Mouse (Mus musculus) heart, postnatal 0 days (tissue): ENCODE measurements around the gene Tmem201. TPM values are rescaled to one million over a fixed set of nuclear protein-coding genes. Genes with fewer than 3 reads are reported as not detected.

Experiments
- ATAC-seq: fragments of 200-750 bp; cut with Nextera tagmentation; 2 replicates; pipeline ENCODE4 v1.8.0; 2017; ENCODE audit warnings: low read depth, moderate number of reproducible peaks, moderate library complexity; ENCODE audit not compliant: insufficient read depth
- DNase-seq: peaks from one replicate; pipeline ENCODE4 v3.0.0-alpha.2; 2016; ENCODE audit warnings: low spot score
- H3K27ac ChIP-seq: fragments of 300-500 bp; sonication (generic); 2 replicates; pipeline ENCODE4 v1.5.1; 2014; ENCODE audit warnings: low read depth, mild to moderate bottlenecking
- H3K27me3 ChIP-seq: fragments of 300-500 bp; sonication (generic); 2 replicates; pipeline ENCODE4 v1.6.1; 2014; ENCODE audit warnings: low read length, mixed read lengths; ENCODE audit not compliant: control insufficient read depth, insufficient read depth
- H3K36me3 ChIP-seq: fragments of 300-500 bp; sonication (generic); replicated peaks from 2 replicates; pipeline ENCODE4 v1.6.1; 2014; ENCODE audit warnings: low read length, mixed read lengths; ENCODE audit not compliant: control insufficient read depth, insufficient read depth
- H3K4me1 ChIP-seq: fragments of 300-500 bp; sonication (generic); 2 replicates; pipeline ENCODE4 v1.6.1; 2014; ENCODE audit warnings: antibody characterized with exemption; ENCODE audit not compliant: control insufficient read depth, insufficient read depth
- H3K4me2 ChIP-seq: fragments of 300-500 bp; sonication (generic); 2 replicates; pipeline ENCODE4 v1.6.1; 2014; ENCODE audit warnings: low read depth, mild to moderate bottlenecking, low read length, moderate library complexity
- H3K4me3 ChIP-seq: fragments of 300-500 bp; sonication (generic); 2 replicates; pipeline ENCODE4 v1.5.1; 2014; ENCODE audit warnings: low read depth, low read length
- H3K9ac ChIP-seq: fragments of 300-500 bp; sonication (generic); replicated peaks from 2 replicates; pipeline ENCODE4 v1.6.1; 2014; ENCODE audit warnings: low read depth, low read length, mixed read lengths
- H3K9me3 ChIP-seq: fragments of 300-500 bp; sonication (generic); replicated peaks from 2 replicates; pipeline ENCODE4 v1.6.1; 2016; ENCODE audit warnings: low read length; ENCODE audit not compliant: control insufficient read depth
- CTCF ChIP-seq: IDR thresholded peaks from 2 replicates; pipeline ENCODE4 v1.5.1; 2016; ENCODE audit warnings: antibody characterized with exemption, control low read depth, low read depth
- EP300 ChIP-seq: IDR thresholded peaks from 2 replicates; pipeline ENCODE4 v1.6.1; 2016; ENCODE audit warnings: antibody characterized with exemption, low read depth
- WGBS: fragments of 180-500 bp; shearing (Covaris S2); extraction: QIAGEN DNeasy Blood & Tissue Kit; methylation state at CpG from one replicate; pipeline ENCODE4 v1.1.7; 2014; 5-methylcytosine and 5-hydroxymethylcytosine counted together
- polyA plus RNA-seq: library from polyadenylated mRNA; unstranded; fragments of >200 nt; fragmentation: Nextera tagmentation; extraction: Ambion mirVana; gene quantifications from 2 replicates; pipeline ENCODE4 v1.2.1, GENCODE M21; 2015
- total RNA-seq: library from RNA; depleted of rRNA; stranded (reverse); fragments of >200 nt; gene quantifications from 2 replicates; pipeline ENCODE4 v1.2.3, GENCODE M21; 2014; ENCODE audit warnings: low replicate concordance

Gene Tmem201
- total and polyA plus RNA-seq, 2 experiments from 2014 or later: 43.0 to 64.7 TPM

- H3K4me3 ChIP-seq: no peak overlapping the region
- H3K27ac ChIP-seq: no peak overlapping the region
- no peaks in the 10 kb centered on the region for H3K9me3 ChIP-seq
- TF ChIP-seq CTCF: no peak
- TF ChIP-seq EP300: no peak
- no peak overlapping the region for H3K4me2 ChIP-seq
- no peaks in the 10 kb centered on the region for H3K36me3 ChIP-seq
- no peak overlapping the region for H3K9ac ChIP-seq
- ATAC-seq (no peak), DNase-seq (no peak)
- H3K4me1 ChIP-seq: peaks cover under 1% of the 10 kb centered on the region; the same call in 1 of the 2 replicates
- H3K27me3 ChIP-seq: 0 out of 2 replicates have a peak, but pooled peaks cover 6% of the 10 kb centered on the region
- 75% methylated on average over 11 of the region's 11 CpGs for whole genome bisulfite sequencing
Observed at GRCm38 (mm10) chr4:149684841-149685623, 52.8 kb downstream of the Tmem201 start.

GRCm38 (mm10) chr4:149683875-149684274 is 54.0 kb downstream of the Tmem201 start:
- Histone ChIP-seq H3K9ac (no peak overlapping the region), H3K27me3 (0 out of 2 replicates have a peak, but pooled peaks cover 6% of the 10 kb centered on the region), H3K27ac (no peak overlapping the region), H3K4me3 (no peak overlapping the region), H3K36me3 (no peaks in the 10 kb centered on the region), H3K4me1 (no peaks in the 10 kb centered on the region), H3K4me2 (no peak overlapping the region), H3K9me3 (no peaks in the 10 kb centered on the region)
- no peak for TF ChIP-seq CTCF
- TF ChIP-seq EP300: no peak
- ATAC-seq (no peak), DNase-seq (no peak)
- WGBS: 28% methylated on average over 7 of the region's 7 CpGs

- ATAC-seq (no peak), DNase-seq (no peak)
- no peaks in the 10 kb centered on the region for H3K9me3 ChIP-seq
- TF ChIP-seq CTCF (no peak), EP300 (0 out of 2 replicates have a peak, but pooled peaks have one; percentile 25)
- H3K27me3 ChIP-seq: peaks cover 6% of the 10 kb centered on the region; the same call in 1 of the 2 replicates
- no peak overlapping the region for H3K4me3 ChIP-seq
- no peaks in the 10 kb centered on the region for H3K36me3 ChIP-seq
- H3K9ac ChIP-seq: no peak overlapping the region
- no peak overlapping the region for H3K4me2 ChIP-seq
- 50% methylated on average over 11 of the region's 11 CpGs for WGBS
- H3K4me1 ChIP-seq: peaks cover 10% of the 10 kb centered on the region; the same call in 1 of the 2 replicates
- H3K27ac ChIP-seq: no peak overlapping the region
Observed at GRCm38 (mm10) chr4:149679056-149679770, 58.6 kb downstream of the Tmem201 start.

DNA sequence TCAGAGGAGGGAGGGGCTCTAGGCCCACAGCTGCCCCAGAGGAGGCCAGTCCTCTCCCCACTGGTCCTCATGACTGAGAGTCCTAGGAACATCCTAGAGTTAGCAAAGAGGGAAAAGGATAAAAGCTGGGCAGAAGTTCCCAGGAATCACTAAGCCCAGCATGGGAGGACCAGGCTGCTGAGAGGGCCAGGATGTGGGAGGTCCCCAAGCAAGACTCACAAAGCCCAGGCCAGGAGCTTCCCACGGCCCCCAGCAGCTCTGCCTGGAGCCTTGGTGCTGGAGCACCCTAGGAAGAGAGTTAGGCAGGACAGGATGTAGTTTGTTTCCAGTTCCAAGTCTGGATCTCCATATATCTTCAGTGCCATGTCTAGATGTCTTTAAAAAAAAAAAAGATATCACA is 59.8 kb downstream of the Tmem201 start:
- no peak for TF ChIP-seq EP300
- no peak for TF ChIP-seq CTCF
- Histone ChIP-seq H3K27me3 (peaks cover 11% of the 10 kb centered on the region), H3K4me3 (no peak overlapping the region), H3K36me3 (no peaks in the 10 kb centered on the region), H3K9ac (no peak overlapping the region), H3K4me2 (no peak overlapping the region), H3K4me1 (peaks cover 10% of the 10 kb centered on the region; the same call in 1 of the 2 replicates), H3K27ac (no peak overlapping the region), H3K9me3 (no peaks in the 10 kb centered on the region)
- 56% methylated on average over 1 of the region's 1 CpGs for WGBS
- no peak for ATAC-seq
- no peak for DNase-seq

GRCm38 (mm10) chr4:149675378-149676261 is 62.2 kb downstream of the Tmem201 start:
- Histone ChIP-seq H3K9me3 (no peaks in the 10 kb centered on the region), H3K27me3 (peaks cover 11% of the 10 kb centered on the region), H3K9ac (peak overlapping the region; percentile 41; the same call in 1 of the 2 replicates), H3K4me3 (peak overlapping the region; percentile 59), H3K27ac (no peak overlapping the region), H3K4me1 (peaks cover 10% of the 10 kb centered on the region; the same call in 1 of the 2 replicates), H3K4me2 (peak overlapping the region; percentile 91), H3K36me3 (no peaks in the 10 kb centered on the region)
- DNase-seq (peak; percentile 54), ATAC-seq (peak; percentile 93)
- TF ChIP-seq EP300 (no peak), CTCF (no peak)
- 3% methylated on average over 58 of the region's 60 CpGs for WGBS
